Mouse (Mus musculus) heart, postnatal 0 days (tissue): ENCODE measurements around the gene Pigt.

Experiments used
- CTCF ChIP-seq: IDR thresholded peaks from 2 replicates; pipeline ENCODE4 v1.5.1; 2016; ENCODE audit warnings: antibody characterized with exemption, control low read depth, low read depth
- EP300 ChIP-seq: IDR thresholded peaks from 2 replicates; pipeline ENCODE4 v1.6.1; 2016; ENCODE audit warnings: antibody characterized with exemption, low read depth

GRCm38 (mm10) chr2:164456413-164456812 lies 40.9 kb upstream of the Pigt start:
- no peak for TF ChIP-seq CTCF
- TF ChIP-seq EP300: no peak
